Mouse (Mus musculus) thymus, postnatal 10 days (tissue): ENCODE results near the gene Vnn3.

Experiments
- DNase-seq, 2 experiments: peaks; one replicate each; pipeline ENCODE4 v3.0.0; 2021; ENCODE audit warnings: low spot score in 2 of 2

Gene Vnn3

DNA sequence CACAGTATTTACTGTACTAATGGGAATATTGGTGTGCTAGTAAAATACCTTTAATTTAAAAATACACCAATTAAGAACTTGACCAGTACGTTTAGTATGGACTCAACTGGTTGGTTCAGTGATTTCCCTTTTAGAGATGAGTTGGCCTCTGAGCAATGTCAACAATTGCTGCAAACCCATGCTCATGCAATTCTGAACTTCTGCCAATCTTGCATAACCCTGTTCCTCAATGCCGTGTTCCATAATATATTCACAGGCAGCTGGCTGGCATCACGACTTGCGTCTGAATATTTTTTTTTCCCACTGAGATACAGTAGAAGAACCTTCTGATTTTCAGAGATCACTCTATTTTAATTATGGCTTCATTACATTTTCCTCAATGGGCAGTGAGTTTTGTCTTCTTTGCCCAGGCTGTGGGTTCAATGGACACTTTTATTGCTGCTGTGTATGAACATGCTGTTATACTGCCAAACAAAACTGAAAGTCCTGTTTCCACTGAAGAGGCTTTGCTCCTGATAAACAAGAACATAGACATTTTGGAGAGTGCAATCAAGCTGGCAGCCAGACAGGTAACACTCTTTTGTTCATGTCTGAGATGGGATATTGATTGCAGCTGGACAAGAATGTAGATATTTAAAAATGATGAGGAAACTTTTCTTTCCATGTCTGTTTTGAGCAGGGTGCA is at the start of gene Vnn3:
Gene Vnn3, plus strand, starts transcription at position 235 of the 685 bp plus-strand sequence.
- DNase-seq, result no peak

DNA sequence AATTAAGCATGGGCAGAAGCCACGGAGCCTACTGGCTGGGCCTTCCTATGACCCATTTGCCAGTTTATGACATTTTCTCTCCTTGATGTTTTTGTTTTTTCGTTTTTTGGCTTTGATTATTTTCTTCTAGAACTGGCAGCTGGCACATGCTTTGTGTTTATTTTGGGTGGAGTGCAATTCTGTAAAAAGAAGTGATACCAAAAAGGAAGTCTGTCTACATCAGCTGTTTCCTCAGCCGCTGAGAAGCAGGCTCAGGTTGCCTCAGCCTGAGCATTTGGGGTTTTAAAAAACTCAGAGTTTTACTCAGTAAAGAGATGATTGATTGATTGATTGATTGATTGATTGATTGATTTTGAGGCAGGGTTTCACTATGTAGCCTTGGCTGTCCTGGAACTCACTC is 48.4 kb upstream of the Vnn3 start:
- no peak for DNase-seq

DNA sequence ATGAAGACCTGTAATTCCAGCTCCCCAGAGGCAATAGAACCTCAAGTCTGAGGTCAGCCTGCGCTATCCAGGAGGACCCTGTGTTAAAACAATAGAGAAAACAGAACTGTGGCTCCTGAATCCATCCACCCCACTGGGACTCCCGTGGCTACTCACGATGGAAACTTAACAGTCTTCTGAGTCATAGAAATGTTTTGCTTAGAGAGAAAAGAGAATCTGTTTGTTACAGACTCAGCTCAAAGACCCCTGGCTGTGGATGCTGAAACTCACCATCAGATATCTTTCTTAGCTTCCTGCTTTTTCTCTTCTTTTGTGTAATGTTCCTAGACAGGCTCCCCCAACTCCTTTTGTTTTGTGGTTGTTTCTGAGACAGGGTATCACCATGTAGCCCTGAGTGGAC is 46.6 kb upstream of the Vnn3 start:
- DNase-seq, result no peak

DNA sequence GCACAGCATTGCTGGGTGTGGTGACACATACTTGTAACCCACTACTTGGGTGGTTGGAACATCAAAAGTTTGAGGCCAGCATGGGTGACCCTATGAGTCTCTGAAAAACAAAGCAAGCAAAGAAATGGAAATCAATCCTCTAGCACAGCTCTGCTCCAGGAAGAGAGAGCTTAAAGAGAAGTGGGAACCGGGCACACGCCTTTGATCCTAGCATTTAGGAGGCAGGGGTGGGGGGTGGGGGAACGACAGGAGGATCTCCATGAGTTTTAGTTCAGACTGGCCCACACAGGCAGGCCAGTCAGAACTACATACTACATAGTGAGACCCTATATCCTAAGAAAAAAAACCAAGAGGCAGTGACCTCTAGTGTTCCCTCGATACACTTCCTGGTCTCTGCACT is 45.1 kb upstream of the Vnn3 start:
- no peak for DNase-seq

DNA sequence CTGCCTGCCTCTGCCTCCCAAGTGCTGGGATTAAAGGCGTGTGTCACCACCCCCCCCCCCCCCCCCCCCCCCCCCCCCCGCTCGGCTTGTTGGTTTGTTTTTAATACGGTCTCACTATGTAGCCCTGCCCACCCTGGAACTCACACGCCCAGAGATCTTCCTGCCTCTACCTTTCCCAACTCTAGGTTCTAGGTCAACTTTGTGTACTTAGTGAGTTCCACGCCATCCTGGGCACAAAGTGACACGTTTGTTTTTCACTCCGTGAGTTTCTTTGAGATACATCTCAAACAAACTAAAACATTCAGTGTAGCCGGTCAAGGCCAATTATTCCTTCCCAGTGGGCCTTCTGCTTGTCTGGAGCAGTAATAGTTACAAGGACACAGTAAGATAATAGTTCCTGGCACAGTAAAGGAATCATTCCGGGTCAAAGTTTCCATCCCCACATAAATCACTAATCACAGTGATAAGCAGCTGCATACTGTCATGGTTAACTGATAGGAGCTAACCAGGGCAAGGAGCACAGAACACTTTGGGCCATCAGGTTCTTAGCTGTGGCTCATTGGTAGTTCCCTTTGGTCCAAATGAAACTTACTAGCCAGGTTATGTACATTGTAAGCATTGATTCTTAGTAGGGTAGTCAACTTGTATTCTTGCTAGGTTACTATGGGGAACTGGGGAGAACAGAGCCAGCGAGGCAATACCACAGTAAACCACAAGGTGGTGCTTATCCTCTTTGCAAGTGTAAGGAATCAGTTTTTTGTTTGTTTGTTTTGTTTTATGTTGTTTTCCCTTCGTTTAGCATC is 39.4 kb upstream of the Vnn3 start:
- peak; percentile 23 to 68 for DNase-seq

DNA sequence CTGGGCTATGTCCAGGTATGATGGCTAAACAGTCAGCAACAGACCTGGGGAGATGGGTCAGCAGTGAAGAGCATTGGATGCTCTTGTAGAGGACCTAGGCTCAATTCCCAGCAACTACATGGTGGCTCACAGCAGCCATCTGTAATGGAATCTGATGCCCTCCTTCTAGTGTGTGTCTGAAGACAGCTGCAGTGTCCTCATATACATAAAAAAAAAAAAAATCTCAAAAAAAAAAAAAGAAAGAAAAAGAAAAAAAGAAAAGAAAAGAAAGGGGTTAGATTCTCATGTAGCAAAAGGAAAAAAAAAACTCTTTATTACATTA is 38.9 kb upstream of the Vnn3 start:
- no peak for DNase-seq

DNA sequence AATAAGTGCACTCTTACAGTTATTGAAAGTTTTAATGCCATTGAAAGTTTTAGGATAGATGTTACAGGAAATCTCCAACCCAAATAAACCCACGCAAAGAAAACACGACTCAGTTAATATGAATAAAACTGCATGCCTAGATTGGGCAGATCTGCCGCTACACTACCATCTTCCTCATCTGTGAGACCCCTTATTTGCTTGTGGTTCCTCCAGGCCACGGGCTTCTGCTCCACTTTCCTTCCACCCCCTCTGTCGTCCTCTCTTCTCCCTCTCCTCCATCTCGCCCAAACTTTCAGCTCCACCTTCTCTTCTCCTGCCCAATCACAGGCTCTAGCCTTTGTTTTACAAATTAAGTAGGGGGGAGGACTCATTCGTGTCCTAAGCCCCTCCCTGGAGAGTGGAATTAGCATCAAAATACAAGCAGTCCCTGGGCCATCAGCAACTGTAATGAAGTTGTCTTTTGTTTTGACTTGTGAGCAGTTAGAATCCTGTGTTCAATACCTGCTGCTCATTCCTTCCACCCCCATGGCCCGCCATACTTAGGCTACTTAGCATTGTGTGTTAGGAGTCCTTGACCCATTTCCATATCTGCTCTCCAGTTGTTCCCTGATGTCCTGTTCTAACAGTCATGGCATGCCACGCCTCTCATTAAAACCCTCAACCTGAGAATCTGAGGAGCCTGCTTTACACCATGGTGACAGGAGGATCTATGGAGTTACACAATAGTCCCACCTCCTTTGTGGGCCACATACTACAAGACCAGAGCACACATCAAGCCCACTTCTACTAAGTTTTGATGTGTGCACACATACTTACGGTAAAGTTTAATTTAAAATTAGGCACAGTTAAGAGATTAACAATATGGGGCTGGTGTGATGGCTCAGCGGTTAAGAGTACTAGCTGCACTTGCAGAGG is 38.2 kb upstream of the Vnn3 start:
- no peak for DNase-seq

DNA sequence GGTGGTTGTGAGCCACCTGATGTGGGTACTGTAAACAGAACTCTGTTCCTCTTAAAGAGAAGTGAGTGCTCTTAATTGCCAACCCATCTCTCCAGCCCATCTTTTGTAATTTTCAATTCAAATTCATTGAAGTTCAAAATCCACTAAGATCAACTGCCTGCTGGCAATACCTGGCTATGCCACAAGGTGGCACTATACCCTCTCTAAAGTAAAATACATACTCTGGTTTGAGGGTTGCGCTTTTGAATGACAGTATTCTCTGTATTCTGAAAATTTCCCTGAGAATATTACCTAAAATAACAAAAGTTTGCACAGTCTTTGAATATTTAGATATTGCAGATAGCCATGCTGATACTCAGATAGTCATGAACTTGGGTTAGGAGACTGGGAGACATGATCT is 36.1 kb upstream of the Vnn3 start:
- DNase-seq, result peak; percentile 27 to 67

DNA sequence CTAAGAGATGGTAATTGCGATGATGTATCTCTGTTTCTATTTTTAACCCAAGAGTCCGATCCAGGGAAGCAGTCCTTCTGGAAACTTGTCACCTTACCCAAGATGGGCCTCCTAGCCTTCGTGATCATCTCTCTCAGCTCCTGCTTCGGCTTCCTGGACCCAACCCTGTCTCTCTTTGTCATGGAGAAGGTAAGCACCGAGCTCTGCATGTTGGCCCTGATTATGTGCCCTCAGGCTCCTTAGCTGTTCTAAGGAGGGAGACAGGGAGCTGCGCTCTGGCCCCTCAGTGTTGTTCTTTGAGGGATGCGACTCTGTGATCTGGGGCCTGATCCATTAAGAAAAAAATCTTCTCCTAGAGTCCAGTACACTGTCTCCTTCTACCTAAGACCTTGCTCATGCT is 35.0 kb upstream of the Vnn3 start:
- no peak for DNase-seq

DNA sequence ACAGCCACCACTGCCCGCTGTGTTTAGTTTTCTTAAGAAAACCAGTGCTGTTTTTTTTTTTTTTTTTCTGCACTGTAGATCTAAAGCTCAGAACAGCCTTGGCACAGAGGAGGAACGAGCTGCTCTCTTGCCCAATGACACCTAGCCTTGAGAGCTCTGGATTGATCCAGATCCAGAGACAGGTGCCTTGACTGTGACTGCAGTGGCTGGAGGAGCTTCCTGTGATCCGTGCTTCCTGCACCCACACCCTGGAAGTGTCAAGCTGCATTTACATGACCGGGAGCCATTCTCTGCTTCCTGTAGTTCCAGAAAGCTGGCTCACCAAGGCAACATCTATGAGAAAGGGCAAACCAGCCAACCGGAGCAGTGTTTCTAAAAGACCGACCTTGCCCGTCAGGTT is 24.7 kb upstream of the Vnn3 start:
- DNase-seq, result no peak

DNA sequence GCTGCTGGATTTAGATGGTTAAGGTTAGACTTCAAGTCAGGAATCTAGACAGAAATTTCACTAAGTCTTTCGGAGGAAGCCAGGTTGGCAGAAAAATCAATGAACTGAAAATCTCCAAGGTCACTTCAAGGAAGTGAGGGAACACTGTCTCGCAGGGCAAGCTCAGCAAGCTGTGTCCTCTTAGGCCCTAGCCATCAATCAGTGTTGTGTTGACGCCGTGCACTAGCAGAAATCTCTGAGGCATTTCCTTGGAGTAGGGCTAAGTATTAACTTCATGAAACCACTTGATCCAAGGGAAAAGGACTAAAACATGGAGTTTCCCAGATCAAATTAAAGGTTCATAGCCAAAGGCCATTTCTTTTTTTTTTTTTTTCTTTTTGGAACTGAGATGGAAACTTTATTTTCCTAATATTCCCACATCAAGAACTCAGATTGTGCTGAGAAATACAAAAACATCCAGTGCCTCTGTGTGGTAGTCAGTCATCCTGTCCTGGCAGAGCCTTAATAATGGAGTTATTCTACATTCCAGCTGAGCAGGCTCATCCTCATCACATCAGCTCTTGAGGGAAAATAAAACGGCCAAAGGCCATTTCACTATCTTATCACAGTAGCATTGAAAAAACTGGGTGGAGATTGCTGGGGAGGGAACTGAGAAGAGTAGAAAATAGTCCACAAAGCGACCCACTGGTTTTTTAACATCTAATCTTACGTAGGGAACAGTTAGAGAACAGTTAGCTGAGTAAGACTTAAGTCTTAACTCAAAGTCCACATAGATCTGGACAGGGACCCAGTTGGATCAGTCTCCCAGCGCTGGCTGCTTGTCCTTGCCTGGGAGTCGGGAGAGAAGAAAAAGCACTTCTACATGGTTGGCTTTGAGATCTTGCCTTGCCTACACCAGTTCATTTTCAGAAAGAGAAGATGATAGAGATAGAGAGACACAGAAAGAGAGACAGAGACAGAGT is 15.0 kb upstream of the Vnn3 start:
- no peak for DNase-seq

DNA sequence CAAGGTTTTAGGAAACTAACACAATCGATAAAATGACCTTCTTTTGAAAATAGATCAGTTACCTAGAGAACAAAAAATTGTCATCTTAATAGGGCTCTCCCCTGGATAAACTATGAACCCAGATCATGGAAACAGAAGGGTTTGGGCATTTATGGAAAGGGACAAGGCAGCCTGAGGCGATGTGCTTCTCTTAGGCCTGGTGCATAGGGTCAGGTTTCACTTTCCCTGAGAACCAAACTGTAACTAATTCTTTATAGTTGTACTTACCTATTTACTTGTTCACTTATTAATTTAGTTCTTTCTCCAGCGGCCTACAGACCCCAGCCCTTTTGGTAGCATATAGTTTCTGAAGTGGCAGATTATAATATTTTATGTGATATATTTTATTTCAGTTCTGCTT is 14.1 kb upstream of the Vnn3 start:
- no peak for DNase-seq

DNA sequence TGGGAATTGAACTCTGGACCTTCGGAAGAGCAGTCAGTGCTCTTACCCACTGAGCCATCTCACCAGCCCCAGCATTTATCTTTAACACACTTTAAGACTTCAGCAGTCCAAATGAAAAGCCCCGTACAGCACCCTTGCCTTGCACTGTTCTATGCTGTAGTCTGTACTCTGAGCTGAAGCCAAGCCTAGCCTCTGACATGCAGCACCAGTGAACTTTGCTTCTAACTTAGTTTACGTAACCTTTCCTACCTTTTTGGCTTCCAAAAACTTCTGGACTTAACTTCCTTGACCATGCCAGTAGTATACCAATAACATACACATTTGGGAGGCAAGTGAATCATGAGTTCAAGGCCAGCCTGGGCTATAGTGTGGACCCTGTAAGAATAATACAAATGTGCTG is 12.4 kb upstream of the Vnn3 start:
- no peak for DNase-seq

DNA sequence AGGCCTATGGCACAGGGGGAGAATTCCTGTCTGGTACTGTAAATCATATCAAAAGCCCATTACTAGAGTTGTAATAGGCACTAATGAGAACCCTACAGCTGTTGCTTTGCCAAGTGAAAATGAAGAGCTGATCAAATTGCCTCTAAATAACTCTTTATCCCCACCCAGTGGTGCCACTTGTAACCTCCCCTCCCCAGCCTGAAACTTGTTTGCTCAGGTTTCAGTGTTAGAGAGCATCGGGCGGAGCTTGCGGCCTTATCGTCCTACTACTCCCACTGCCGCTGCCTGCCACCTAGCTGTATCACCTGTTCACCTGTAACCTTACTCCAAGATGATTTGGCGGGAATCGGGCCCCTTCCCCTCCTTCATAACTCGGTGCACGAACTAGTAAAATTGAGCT is 11.9 kb upstream of the Vnn3 start:
- DNase-seq, result no peak

DNA sequence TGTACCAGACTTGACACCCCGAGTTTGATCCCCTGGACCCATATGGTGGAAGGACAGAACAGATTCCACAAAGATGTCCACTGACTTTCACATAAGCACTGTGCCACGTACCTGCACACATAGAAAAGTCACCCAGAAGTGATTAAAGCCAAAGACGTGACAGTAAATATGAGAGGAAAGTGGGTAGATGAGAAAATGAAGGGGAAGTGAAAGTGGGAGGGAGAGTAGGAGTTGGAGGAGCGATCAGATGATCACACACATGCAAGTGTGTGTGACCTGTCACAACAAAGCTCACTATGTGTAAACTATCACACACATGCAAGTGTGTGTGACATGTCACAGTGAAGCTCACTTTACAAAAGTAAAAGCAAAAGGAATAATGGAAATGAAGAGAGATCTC is 10.8 kb upstream of the Vnn3 start:
- DNase-seq, result no peak

DNA sequence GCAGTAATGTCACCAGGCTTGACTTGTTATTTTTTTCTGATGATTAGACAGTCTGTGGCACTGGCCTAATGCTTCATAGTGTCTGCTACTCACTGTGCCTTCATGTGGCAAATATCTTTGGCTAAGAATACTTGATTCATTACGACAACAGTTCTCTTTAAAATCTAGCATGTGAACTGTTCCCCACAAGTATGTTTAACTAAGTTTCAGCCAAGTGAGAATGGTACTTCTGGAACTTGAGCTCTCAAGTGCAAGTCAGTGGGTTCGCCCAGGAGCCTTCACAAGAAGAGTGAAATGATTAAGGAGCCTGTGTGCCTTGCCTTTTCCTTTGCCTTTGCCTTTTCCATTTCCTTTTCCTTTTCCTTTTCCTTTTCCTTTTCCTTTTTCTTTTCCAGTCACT is 834 bp downstream of the Vnn3 start:
- DNase-seq, result no peak

DNA sequence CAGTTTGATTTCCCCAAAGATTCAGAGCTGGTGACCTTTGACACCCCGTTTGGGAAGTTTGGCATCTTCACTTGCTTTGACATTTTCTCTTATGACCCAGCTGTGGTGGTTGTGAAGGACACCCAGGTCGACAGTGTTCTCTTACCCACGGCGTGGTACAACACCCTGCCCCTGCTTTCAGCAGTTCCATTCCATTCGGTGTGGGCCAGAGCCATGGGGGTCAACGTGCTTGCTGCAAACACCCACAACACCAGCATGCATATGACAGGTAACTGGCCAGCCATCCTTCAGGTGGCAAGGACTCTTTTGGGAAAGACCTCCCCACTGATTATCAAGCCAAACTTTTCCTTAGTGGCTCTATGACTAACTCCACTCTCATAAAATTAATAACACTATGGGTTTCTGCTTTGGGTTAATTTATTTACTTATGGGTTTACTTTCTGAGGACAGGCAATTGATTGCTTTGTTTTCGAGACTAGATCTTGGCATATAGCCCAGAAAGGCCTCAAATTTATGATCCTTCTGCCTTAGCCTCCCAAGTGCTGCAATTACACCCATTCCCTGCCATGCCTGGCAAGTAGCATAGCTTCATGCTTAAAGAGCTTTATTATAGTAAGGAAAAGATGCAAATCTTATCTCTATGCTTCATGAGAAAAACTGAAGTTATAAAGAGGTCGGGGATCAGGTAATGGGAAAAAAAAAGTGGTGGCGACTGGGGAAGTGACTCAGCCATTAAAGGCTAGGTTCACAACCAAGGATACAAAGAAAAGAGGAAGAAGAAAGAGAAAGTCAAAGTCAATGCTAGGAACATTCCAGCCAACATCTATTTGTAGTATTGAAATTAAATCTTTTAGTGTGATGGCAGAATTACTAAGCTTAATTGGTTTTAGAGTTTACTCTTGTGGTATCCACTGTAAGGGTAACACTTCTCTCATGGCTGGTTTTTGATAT is 13.4 kb downstream of the Vnn3 start:
- no peak for DNase-seq

DNA sequence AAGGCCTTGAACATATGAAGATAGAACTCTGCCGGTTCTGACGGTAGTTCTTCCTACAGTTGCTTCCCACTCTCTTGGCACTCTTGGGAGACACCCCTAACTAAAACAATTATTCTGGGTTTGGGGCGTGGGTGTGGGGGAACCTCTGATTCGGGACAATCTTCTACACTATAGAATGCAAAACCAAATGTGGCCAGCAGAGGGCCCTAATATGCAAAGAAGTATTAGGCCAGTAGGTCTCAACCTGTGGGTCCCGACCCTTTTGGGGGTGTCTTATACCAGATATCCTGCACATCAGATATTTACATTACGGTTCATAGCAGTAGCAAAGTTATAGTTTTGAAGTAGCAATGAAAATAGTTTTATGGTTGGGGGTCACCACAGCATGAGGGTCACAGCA is 29.4 kb downstream of the Vnn3 start:
- peak in 1 of 2 experiments; percentile 23 for DNase-seq

DNA sequence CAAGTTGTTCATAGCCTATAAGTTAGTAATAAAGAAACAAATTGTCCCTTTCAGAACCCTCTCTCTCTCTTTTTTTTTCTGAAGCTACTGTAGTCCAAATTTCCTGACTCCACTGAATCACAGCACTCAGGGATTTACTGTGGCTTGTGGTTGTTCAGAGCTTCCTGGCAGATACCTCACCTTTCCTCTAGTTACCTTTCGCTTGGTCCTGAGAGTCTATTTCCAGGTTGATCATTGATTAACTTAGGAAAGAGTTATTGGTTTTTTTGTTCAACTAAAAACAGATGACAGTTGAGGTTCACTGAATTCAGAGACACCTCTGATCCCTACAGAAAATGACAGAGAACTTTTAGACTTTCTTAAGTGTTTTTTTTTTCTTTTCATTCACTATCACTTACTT is 33.6 kb downstream of the Vnn3 start:
- DNase-seq, result no peak

DNA sequence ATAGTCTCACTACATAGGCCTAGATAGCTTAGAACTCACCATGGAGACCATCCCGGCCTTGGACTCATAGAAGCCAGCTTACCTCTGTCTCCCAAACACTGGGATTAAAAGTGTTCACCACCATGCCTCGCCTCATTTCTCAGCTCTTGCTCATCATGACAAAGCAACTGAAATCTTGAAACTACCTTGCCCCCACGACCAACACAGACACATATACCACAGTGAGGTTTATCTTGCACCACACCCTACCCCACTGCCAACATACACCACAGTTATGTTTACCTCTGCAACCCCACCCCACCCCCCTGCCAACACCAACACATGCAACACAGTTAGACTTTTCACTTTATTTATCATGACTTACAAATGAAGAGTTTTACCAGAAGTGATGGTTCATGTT is 34.8 kb downstream of the Vnn3 start:
- DNase-seq, result no peak
